Mouse (Mus musculus) MEL (cell line): ENCODE data around the gene Dpy19l1.

Experiments used
- CTCF ChIP-seq, 3 experiments: IDR thresholded peaks in 2 of 3; conservative IDR thresholded peaks in 1 of 3; 2 replicates each; pipeline ENCODE4 v1.5.1; 2011 to 2012; ENCODE audit warnings: low read length in 3 of 3, low read depth in 2 of 3, mild to moderate bottlenecking in 2 of 3, improper control_type of control experiment in 1 of 3, inconsistent platforms in 1 of 3, mixed read lengths in 1 of 3, moderate library complexity in 1 of 3; ENCODE audit not compliant: control insufficient read depth in 1 of 3, insufficient read depth in 1 of 3, poor library complexity in 1 of 3, severe bottlenecking in 1 of 3
- MXI1 ChIP-seq: IDR thresholded peaks from 2 replicates; pipeline ENCODE4 v1.6.1; 2011; ENCODE audit warnings: mild to moderate bottlenecking, low read depth, low read length, improper control_type of control experiment
- POLR2A ChIP-seq, 2 experiments: IDR thresholded peaks; 2 replicates each; pipeline ENCODE4 v1.6.1; 2011 to 2012; ENCODE audit warnings: low read length in 2 of 2, mild to moderate bottlenecking in 2 of 2, control low read depth in 1 of 2, improper control_type of control experiment in 1 of 2, low read depth in 1 of 2, moderate library complexity in 1 of 2; ENCODE audit not compliant: control insufficient read depth in 1 of 2, insufficient read depth in 1 of 2, poor library complexity in 1 of 2
- ZC3H11A ChIP-seq: IDR thresholded peaks from 2 replicates; pipeline ENCODE4 v1.6.1; 2012; ENCODE audit warnings: low read depth, mild to moderate bottlenecking, inconsistent platforms, low read length, improper control_type of control experiment

- no peak for TF ChIP-seq POLR2A (IDR thresholded peaks at IDR 0.05; ENCODE audit: control insufficient read depth in 1 of 2, insufficient read depth in 1 of 2, low read depth in 1 of 2, low read length in 2 of 2, poor library complexity in 1 of 2)
- no peak for TF ChIP-seq ZC3H11A
- no peak for TF ChIP-seq MXI1
- no peak for TF ChIP-seq CTCF (IDR thresholded peaks at IDR 0.05 in 2 of 3, conservative IDR thresholded peaks at IDR 0.05 in 1 of 3; ENCODE audit: control insufficient read depth in 1 of 3, insufficient read depth in 1 of 3, low read depth in 2 of 3, low read length in 3 of 3, poor library complexity in 1 of 3, severe bottlenecking in 1 of 3)
Observed at GRCm38 (mm10) chr9:24425679-24426078, 77.3 kb downstream of the Dpy19l1 start.
